Mouse (Mus musculus): ENCODE measurements around the gene Olfr676.

GRCm38 (mm10) chr7:105028360-105028759 lies 4.1 kb upstream of the Olfr676 start, which contains the start of gene Olfr675:
- TF ChIP-seq CTCF (IDR thresholded peaks at IDR 0.05; ENCODE audit: borderline replicate concordance, insufficient read depth, low read length) (no peak), POLR2A (IDR thresholded peaks at IDR 0.05; ENCODE audit: low read depth, low read length) (no peak)

All from embryonic fibroblast, embryonic 13.5 days (primary cell).